Mouse (Mus musculus): ENCODE measurements around the gene Bpifa5.
A peak's percentile ranks its signal among the peaks of the same experiment; 100 is the strongest.

Gene Bpifa5

DNA sequence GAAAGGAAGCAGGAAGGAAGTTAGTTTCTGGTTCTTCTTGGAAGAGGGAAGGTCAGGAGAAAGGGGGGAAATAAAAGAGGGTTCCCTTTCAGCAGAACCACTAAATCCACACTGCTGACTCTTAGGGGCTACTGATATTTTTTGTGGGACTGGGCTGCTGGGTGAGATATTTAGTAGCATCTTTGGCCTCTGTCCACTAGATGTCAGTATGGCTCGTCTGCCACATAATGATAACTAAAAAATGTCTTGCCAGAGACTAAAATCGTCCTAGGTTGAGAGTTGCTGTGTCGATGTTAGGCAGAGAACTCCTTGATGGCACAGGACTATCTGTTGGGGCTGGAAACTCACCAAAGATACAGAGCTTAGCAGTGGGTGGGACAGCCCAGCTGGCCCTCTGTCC, 46.7 kb downstream of the Bpifa5 start:
- DNase-seq: no peak

- DNase-seq: no peak
These were observed 48.7 kb downstream of the Bpifa5 start for GRCm38 (mm10) chr2:154211121-154211520.

DNA sequence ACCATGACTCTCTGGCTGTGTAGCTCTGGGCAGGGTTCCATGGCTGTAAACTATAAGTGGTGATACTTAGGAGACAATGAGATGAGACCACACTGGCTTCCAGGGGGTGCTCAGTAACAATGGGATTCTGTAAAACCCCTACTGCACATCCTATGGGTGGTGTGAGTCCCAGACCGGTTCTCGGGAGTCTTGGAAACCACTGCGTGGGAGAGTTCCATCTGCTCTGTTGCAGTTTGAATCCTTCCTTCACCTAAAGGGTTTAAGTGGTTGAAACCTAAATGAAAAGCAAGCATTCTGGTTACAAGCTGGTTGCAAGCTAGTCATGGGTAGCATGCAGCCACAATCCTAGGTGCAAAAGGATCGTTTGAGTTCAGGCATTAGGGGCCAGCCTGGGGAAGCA, 49.5 kb downstream of the Bpifa5 start:
- no peak for DNase-seq

GRCm38 (mm10) chr2:154215191-154215590, 52.8 kb downstream of the Bpifa5 start:
- peak; percentile 70 to 82 for DNase-seq

Data from kidney, postnatal 25 days (tissue).